Mouse (Mus musculus): ENCODE results near the gene Clstn2. TPM values are rescaled to one million over a fixed set of nuclear protein-coding genes. Genes with fewer than 3 reads are reported as not detected.

The Clstn2 gene
- polyA plus RNA-seq, 1 experiment: 1.9 TPM

- DNase-seq: no peak
- no peaks in the 10 kb centered on the region for H3K4me1 ChIP-seq (ENCODE audit: control insufficient read depth, insufficient read depth, low read length)
- TF ChIP-seq POLR2A (IDR thresholded peaks at IDR 0.05; ENCODE audit: low read depth, low read length): no peak
- TF ChIP-seq CTCF (conservative IDR thresholded peaks at IDR 0.05; ENCODE audit: insufficient read depth, insufficient read length, low read depth, low read length): no peak
- H3K4me3 ChIP-seq (ENCODE audit: insufficient read depth, low read depth, low read length): no peak overlapping the region
- WGBS: 65% methylated on average over 3 of the region's 3 CpGs
- H3K27me3 ChIP-seq (replicated peaks; ENCODE audit: control insufficient read depth, insufficient read depth, low read length): no peaks in the 10 kb centered on the region
- no peaks in the 10 kb centered on the region for H3K36me3 ChIP-seq (ENCODE audit: control insufficient read depth, insufficient read depth, low read length)
- no peak overlapping the region for H3K27ac ChIP-seq (ENCODE audit: insufficient read depth, low read depth, low read length)
These were observed 516.0 kb downstream of the Clstn2 start for GRCm38 (mm10) chr9:97517006-97517405.

- DNase-seq: no peak
- TF ChIP-seq CTCF (conservative IDR thresholded peaks at IDR 0.05; ENCODE audit: insufficient read depth, insufficient read length, low read depth, low read length) (no peak), POLR2A (IDR thresholded peaks at IDR 0.05; ENCODE audit: low read depth, low read length) (no peak)
- no peaks in the 10 kb centered on the region for H3K36me3 ChIP-seq (ENCODE audit: control insufficient read depth, insufficient read depth, low read length)
- no peak overlapping the region for H3K27ac ChIP-seq (ENCODE audit: insufficient read depth, low read depth, low read length)
- no peaks in the 10 kb centered on the region for H3K27me3 ChIP-seq (replicated peaks; ENCODE audit: control insufficient read depth, insufficient read depth, low read length)
- H3K4me3 ChIP-seq (ENCODE audit: insufficient read depth, low read depth, low read length): no peak overlapping the region
- no peaks in the 10 kb centered on the region for H3K4me1 ChIP-seq (ENCODE audit: control insufficient read depth, insufficient read depth, low read length)
- WGBS: 91% methylated on average over 2 of the region's 2 CpGs
These were observed 518.3 kb downstream of the Clstn2 start for GRCm38 (mm10) chr9:97514639-97515038.

- WGBS: 39% methylated on average over 3 of the region's 3 CpGs
- no peak for TF ChIP-seq CTCF (conservative IDR thresholded peaks at IDR 0.05; ENCODE audit: insufficient read depth, insufficient read length, low read depth, low read length)
- no peak overlapping the region for H3K27ac ChIP-seq (ENCODE audit: insufficient read depth, low read depth, low read length)
- no peaks in the 10 kb centered on the region for H3K4me1 ChIP-seq (ENCODE audit: control insufficient read depth, insufficient read depth, low read length)
- DNase-seq: peak; percentile 24
- no peak overlapping the region for H3K4me3 ChIP-seq (ENCODE audit: insufficient read depth, low read depth, low read length)
- no peaks in the 10 kb centered on the region for H3K27me3 ChIP-seq (replicated peaks; ENCODE audit: control insufficient read depth, insufficient read depth, low read length)
- H3K36me3 ChIP-seq (ENCODE audit: control insufficient read depth, insufficient read depth, low read length): no peaks in the 10 kb centered on the region
These were observed 520.6 kb downstream of the Clstn2 start for GRCm38 (mm10) chr9:97512282-97512850.

DNA sequence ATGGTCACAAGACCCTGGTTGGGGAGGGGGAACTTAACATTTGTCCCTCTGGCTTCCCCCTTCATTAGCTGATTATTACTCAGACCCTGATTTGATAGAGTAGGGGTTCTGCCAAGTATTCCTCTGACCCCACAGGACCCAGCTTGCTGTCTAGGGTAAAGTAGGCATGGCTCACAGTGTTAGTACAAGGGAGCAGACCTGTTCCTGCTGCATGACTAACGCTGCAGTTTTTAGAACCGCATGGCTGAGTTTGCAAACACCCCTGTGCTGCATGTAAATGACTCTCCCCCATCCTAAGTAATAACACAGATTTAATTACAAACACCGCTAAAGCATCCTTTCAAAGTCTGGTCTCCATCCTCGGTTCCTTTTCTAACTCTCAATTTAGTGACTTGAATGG lies 531.6 kb downstream of the Clstn2 start:
- no peak for DNase-seq
- Histone ChIP-seq H3K27me3 (replicated peaks; ENCODE audit: control insufficient read depth, insufficient read depth, low read length) (no peaks in the 10 kb centered on the region), H3K4me3 (ENCODE audit: insufficient read depth, low read depth, low read length) (no peak overlapping the region), H3K27ac (ENCODE audit: insufficient read depth, low read depth, low read length) (no peak overlapping the region), H3K36me3 (ENCODE audit: control insufficient read depth, insufficient read depth, low read length) (no peaks in the 10 kb centered on the region), H3K4me1 (ENCODE audit: control insufficient read depth, insufficient read depth, low read length) (no peaks in the 10 kb centered on the region)
- 32% methylated on average over 4 of the region's 4 CpGs for WGBS
- TF ChIP-seq POLR2A (IDR thresholded peaks at IDR 0.05; ENCODE audit: low read depth, low read length) (no peak), CTCF (conservative IDR thresholded peaks at IDR 0.05; ENCODE audit: insufficient read depth, insufficient read length, low read depth, low read length) (no peak)

- no peaks in the 10 kb centered on the region for H3K36me3 ChIP-seq (ENCODE audit: control insufficient read depth, insufficient read depth, low read length)
- no peaks in the 10 kb centered on the region for H3K4me1 ChIP-seq (ENCODE audit: control insufficient read depth, insufficient read depth, low read length)
- TF ChIP-seq POLR2A (IDR thresholded peaks at IDR 0.05; ENCODE audit: low read depth, low read length): no peak
- TF ChIP-seq CTCF (conservative IDR thresholded peaks at IDR 0.05; ENCODE audit: insufficient read depth, insufficient read length, low read depth, low read length): no peak
- H3K27me3 ChIP-seq (replicated peaks; ENCODE audit: control insufficient read depth, insufficient read depth, low read length): no peaks in the 10 kb centered on the region
- WGBS: 95% methylated on average over 6 of the region's 6 CpGs
- H3K27ac ChIP-seq (ENCODE audit: insufficient read depth, low read depth, low read length): no peak overlapping the region
- H3K4me3 ChIP-seq (ENCODE audit: insufficient read depth, low read depth, low read length): no peak overlapping the region
- no peak for DNase-seq
These were observed 537.9 kb downstream of the Clstn2 start for GRCm38 (mm10) chr9:97495056-97495455.

DNA sequence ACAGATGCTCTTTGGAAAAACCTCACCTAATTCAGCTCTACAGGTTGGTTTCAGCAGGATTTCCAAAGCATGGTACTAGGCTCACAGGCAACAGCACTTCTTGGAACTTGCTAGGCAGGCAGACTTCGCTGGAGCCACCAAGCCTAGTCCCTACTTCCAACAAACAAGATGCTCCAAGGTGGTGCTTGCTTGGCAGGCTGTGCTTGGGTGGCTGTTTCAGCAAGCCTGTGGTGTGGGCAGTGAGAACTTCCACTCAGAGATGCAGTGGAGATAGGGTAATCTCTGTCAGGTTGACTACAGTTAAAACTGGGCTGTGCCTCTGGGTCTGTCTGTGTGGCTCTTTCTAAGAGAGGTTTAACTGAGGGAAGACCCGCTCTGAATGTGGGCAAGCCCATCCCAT lies 541.4 kb downstream of the Clstn2 start:
- Histone ChIP-seq H3K4me1 (ENCODE audit: control insufficient read depth, insufficient read depth, low read length) (no peaks in the 10 kb centered on the region), H3K4me3 (ENCODE audit: insufficient read depth, low read depth, low read length) (no peak overlapping the region), H3K36me3 (ENCODE audit: control insufficient read depth, insufficient read depth, low read length) (no peaks in the 10 kb centered on the region), H3K27me3 (replicated peaks; ENCODE audit: control insufficient read depth, insufficient read depth, low read length) (no peaks in the 10 kb centered on the region), H3K27ac (ENCODE audit: insufficient read depth, low read depth, low read length) (no peak overlapping the region)
- no peak for TF ChIP-seq CTCF (conservative IDR thresholded peaks at IDR 0.05; ENCODE audit: insufficient read depth, insufficient read length, low read depth, low read length)
- TF ChIP-seq POLR2A (IDR thresholded peaks at IDR 0.05; ENCODE audit: low read depth, low read length): no peak
- WGBS: 91% methylated on average over 2 of the region's 2 CpGs
- DNase-seq: no peak

DNA sequence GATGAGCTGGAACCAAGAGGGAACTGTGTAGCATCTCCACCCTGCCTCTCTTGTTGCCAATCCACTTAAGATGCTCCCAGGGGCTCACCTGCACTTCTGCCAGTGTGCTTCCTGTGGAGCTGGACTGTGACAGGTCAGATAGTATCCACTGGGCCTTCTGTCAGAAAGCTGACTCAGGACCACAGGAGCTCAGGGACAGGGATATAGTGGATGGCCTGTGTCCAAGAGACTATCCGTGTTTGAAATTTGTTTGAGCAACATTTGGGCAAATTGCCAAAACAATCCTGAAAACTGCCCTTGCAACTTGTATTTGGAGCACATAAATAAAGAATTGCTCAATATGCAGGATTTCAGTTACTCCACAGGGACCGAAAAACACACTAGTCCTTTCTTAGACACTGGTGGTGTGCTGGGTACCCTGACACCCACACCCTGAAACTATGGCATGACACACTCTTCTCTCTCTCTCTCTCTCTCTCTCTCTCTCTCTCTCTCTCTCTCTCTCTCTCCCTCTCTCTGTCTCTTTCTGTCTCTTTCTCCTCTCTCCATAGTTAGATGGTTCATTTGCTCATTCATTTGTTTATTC lies 542.3 kb downstream of the Clstn2 start:
- Histone ChIP-seq H3K36me3 (ENCODE audit: control insufficient read depth, insufficient read depth, low read length) (no peaks in the 10 kb centered on the region), H3K4me1 (ENCODE audit: control insufficient read depth, insufficient read depth, low read length) (no peaks in the 10 kb centered on the region), H3K4me3 (ENCODE audit: insufficient read depth, low read depth, low read length) (no peak overlapping the region), H3K27me3 (replicated peaks; ENCODE audit: control insufficient read depth, insufficient read depth, low read length) (no peaks in the 10 kb centered on the region), H3K27ac (ENCODE audit: insufficient read depth, low read depth, low read length) (no peak overlapping the region)
- peak; percentile 47 for DNase-seq
- TF ChIP-seq CTCF (conservative IDR thresholded peaks at IDR 0.05; ENCODE audit: insufficient read depth, insufficient read length, low read depth, low read length): no peak
- TF ChIP-seq POLR2A (IDR thresholded peaks at IDR 0.05; ENCODE audit: low read depth, low read length): no peak
- 31% methylated on average over 2 of the region's 2 CpGs for WGBS
